Mouse (Mus musculus): ENCODE data around the gene Slc4a5. TPM values are rescaled to one million over a fixed set of nuclear protein-coding genes. Genes with fewer than 3 reads are reported as not detected.
A peak's percentile ranks its signal among the peaks of the same experiment; 100 is the strongest.

The Slc4a5 gene
- polyA plus RNA-seq, 1 experiment from 2014 or later, result 0.47 TPM

- Histone ChIP-seq H3K9ac (ENCODE audit: low read length) (no peak overlapping the region), H3K4me2 (ENCODE audit: low read depth, severe bottlenecking) (no peak overlapping the region), H3K4me3 (ENCODE audit: low read depth, low read length) (no peak overlapping the region), H3K36me3 (ENCODE audit: control insufficient read depth, insufficient read depth, low read length) (no peaks in the 10 kb centered on the region), H3K27ac (replicated peaks; ENCODE audit: low read depth, low read length) (no peak overlapping the region), H3K9me3 (ENCODE audit: control insufficient read depth, low read length) (no peaks in the 10 kb centered on the region), H3K4me1 (ENCODE audit: control insufficient read depth, insufficient read depth, low read length) (no peaks in the 10 kb centered on the region), H3K27me3 (ENCODE audit: control insufficient read depth, insufficient read depth, low read length) (no peaks in the 10 kb centered on the region)
- ATAC-seq (ENCODE audit: insufficient number of reproducible peaks, low FRiP score, low TSS enrichment, low read depth) (no peak), DNase-seq (ENCODE audit: low spot score) (no peak)
- WGBS, result 78% methylated on average over 2 of the region's 2 CpGs
Measured at GRCm38 (mm10) chr6:83208050-83208400, 11.6 kb upstream of the Slc4a5 start.

- WGBS, result 71% methylated on average over 2 of the region's 2 CpGs
- no peak overlapping the region for H3K27ac ChIP-seq (replicated peaks; ENCODE audit: low read depth, low read length)
- no peak overlapping the region for H3K9ac ChIP-seq (ENCODE audit: low read length)
- no peak overlapping the region for H3K4me2 ChIP-seq (ENCODE audit: low read depth, severe bottlenecking)
- no peak for DNase-seq (ENCODE audit: low spot score)
- H3K4me3 ChIP-seq (ENCODE audit: low read depth, low read length), result no peak overlapping the region
- no peaks in the 10 kb centered on the region for H3K4me1 ChIP-seq (ENCODE audit: control insufficient read depth, insufficient read depth, low read length)
- H3K36me3 ChIP-seq (ENCODE audit: control insufficient read depth, insufficient read depth, low read length), result no peaks in the 10 kb centered on the region
- ATAC-seq (ENCODE audit: insufficient number of reproducible peaks, low FRiP score, low TSS enrichment, low read depth), result no peak
- H3K27me3 ChIP-seq (ENCODE audit: control insufficient read depth, insufficient read depth, low read length), result no peaks in the 10 kb centered on the region
- H3K9me3 ChIP-seq (ENCODE audit: control insufficient read depth, low read length), result no peaks in the 10 kb centered on the region
Measured at GRCm38 (mm10) chr6:83210495-83210894, 9.1 kb upstream of the Slc4a5 start.

GRCm38 (mm10) chr6:83211526-83211925, 8.1 kb upstream of the Slc4a5 start:
- WGBS, result 34% methylated on average over 5 of the region's 5 CpGs
- H3K4me1 ChIP-seq (ENCODE audit: control insufficient read depth, insufficient read depth, low read length), result no peaks in the 10 kb centered on the region
- H3K9me3 ChIP-seq (ENCODE audit: control insufficient read depth, low read length), result no peaks in the 10 kb centered on the region
- no peak overlapping the region for H3K4me3 ChIP-seq (ENCODE audit: low read depth, low read length)
- DNase-seq (ENCODE audit: low spot score) (no peak), ATAC-seq (ENCODE audit: insufficient number of reproducible peaks, low FRiP score, low TSS enrichment, low read depth) (no peak)
- H3K36me3 ChIP-seq (ENCODE audit: control insufficient read depth, insufficient read depth, low read length), result no peaks in the 10 kb centered on the region
- H3K4me2 ChIP-seq (ENCODE audit: low read depth, severe bottlenecking), result no peak overlapping the region
- no peaks in the 10 kb centered on the region for H3K27me3 ChIP-seq (ENCODE audit: control insufficient read depth, insufficient read depth, low read length)
- no peak overlapping the region for H3K9ac ChIP-seq (ENCODE audit: low read length)
- H3K27ac ChIP-seq (replicated peaks; ENCODE audit: low read depth, low read length), result no peak overlapping the region

GRCm38 (mm10) chr6:83215002-83215666, 4.5 kb upstream of the Slc4a5 start:
- 11% methylated on average over 7 of the region's 7 CpGs for WGBS
- Histone ChIP-seq H3K4me1 (ENCODE audit: control insufficient read depth, insufficient read depth, low read length) (no peaks in the 10 kb centered on the region), H3K27me3 (ENCODE audit: control insufficient read depth, insufficient read depth, low read length) (no peaks in the 10 kb centered on the region), H3K4me3 (ENCODE audit: low read depth, low read length) (no peak overlapping the region), H3K4me2 (ENCODE audit: low read depth, severe bottlenecking) (no peak overlapping the region), H3K9me3 (ENCODE audit: control insufficient read depth, low read length) (no peaks in the 10 kb centered on the region), H3K36me3 (ENCODE audit: control insufficient read depth, insufficient read depth, low read length) (no peaks in the 10 kb centered on the region), H3K27ac (replicated peaks; ENCODE audit: low read depth, low read length) (no peak overlapping the region), H3K9ac (ENCODE audit: low read length) (no peak overlapping the region)
- DNase-seq (ENCODE audit: low spot score) (peak; percentile 90), ATAC-seq (ENCODE audit: insufficient number of reproducible peaks, low FRiP score, low TSS enrichment, low read depth) (peak; percentile 86)

DNA sequence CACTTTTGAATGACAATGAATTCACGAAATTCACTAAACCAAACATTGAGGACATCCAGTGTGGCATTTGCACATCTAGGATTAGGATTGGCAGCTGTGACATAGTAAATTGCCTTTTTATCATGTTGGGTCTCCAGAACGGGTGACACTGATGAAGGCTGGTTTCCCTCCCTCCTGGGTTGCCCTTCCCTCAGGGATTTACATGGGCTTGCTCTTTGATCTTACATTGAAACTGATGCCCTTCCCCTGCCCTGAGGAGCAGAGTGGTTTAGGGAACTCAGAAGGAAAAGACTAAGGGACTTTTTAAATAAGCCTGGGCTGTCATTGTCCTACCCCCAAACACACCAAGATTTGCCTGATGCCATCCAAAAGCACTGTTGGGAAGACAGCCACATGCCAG, 11.9 kb downstream of the Slc4a5 start:
- WGBS, result 37% methylated on average over 2 of the region's 2 CpGs
- H3K9me3 ChIP-seq (ENCODE audit: control insufficient read depth, low read length), result no peaks in the 10 kb centered on the region
- no peak overlapping the region for H3K4me3 ChIP-seq (ENCODE audit: low read depth, low read length)
- H3K4me1 ChIP-seq (ENCODE audit: control insufficient read depth, insufficient read depth, low read length), result peaks cover 8% of the 10 kb centered on the region
- ATAC-seq (ENCODE audit: insufficient number of reproducible peaks, low FRiP score, low TSS enrichment, low read depth), result no peak
- H3K27me3 ChIP-seq (ENCODE audit: control insufficient read depth, insufficient read depth, low read length), result no peaks in the 10 kb centered on the region
- no peak overlapping the region for H3K9ac ChIP-seq (ENCODE audit: low read length)
- no peak for DNase-seq (ENCODE audit: low spot score)
- H3K4me2 ChIP-seq (ENCODE audit: low read depth, severe bottlenecking), result no peak overlapping the region
- no peak overlapping the region for H3K27ac ChIP-seq (replicated peaks; ENCODE audit: low read depth, low read length)
- H3K36me3 ChIP-seq (ENCODE audit: control insufficient read depth, insufficient read depth, low read length), result no peaks in the 10 kb centered on the region

DNA sequence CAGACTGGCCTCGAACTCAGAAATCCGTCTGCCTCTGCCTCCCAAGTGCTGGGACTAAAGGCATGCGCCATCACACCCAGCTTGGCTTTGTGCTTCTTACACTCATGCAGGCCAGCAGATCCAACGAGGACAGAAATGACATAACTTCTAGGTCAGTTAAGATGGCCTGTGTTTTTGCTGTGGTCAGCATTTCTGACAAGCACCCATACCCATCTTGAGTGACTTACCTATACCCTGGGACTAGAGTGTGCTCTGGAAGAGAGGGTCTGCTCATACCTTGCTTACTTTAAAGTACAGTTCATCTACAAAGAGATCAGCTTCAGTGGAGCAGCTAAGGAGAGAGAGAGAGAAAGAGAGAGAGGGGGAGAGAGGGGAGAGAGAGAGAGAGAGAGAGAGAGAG, 13.7 kb downstream of the Slc4a5 start:
- H3K36me3 ChIP-seq (ENCODE audit: control insufficient read depth, insufficient read depth, low read length), result no peaks in the 10 kb centered on the region
- no peak overlapping the region for H3K4me3 ChIP-seq (ENCODE audit: low read depth, low read length)
- H3K9ac ChIP-seq (ENCODE audit: low read length), result no peak overlapping the region
- H3K4me2 ChIP-seq (ENCODE audit: low read depth, severe bottlenecking), result no peak overlapping the region
- 84% methylated on average over 4 of the region's 4 CpGs for WGBS
- no peaks in the 10 kb centered on the region for H3K27me3 ChIP-seq (ENCODE audit: control insufficient read depth, insufficient read depth, low read length)
- no peak for DNase-seq (ENCODE audit: low spot score)
- H3K9me3 ChIP-seq (ENCODE audit: control insufficient read depth, low read length), result no peaks in the 10 kb centered on the region
- ATAC-seq (ENCODE audit: insufficient number of reproducible peaks, low FRiP score, low TSS enrichment, low read depth), result no peak
- no peak overlapping the region for H3K27ac ChIP-seq (replicated peaks; ENCODE audit: low read depth, low read length)
- peaks cover 19% of the 10 kb centered on the region for H3K4me1 ChIP-seq (ENCODE audit: control insufficient read depth, insufficient read depth, low read length)

GRCm38 (mm10) chr6:83234280-83234741, 14.7 kb downstream of the Slc4a5 start:
- Histone ChIP-seq H3K4me1 (ENCODE audit: control insufficient read depth, insufficient read depth, low read length) (peaks cover 19% of the 10 kb centered on the region), H3K27ac (replicated peaks; ENCODE audit: low read depth, low read length) (no peak overlapping the region), H3K27me3 (ENCODE audit: control insufficient read depth, insufficient read depth, low read length) (0 out of 2 replicates have a peak, but pooled peaks cover 4% of the 10 kb centered on the region), H3K4me3 (ENCODE audit: low read depth, low read length) (0 out of 2 replicates have a peak overlapping the region, but pooled peaks have one; percentile 8), H3K36me3 (ENCODE audit: control insufficient read depth, insufficient read depth, low read length) (no peaks in the 10 kb centered on the region), H3K9me3 (ENCODE audit: control insufficient read depth, low read length) (no peaks in the 10 kb centered on the region), H3K9ac (ENCODE audit: low read length) (peak overlapping the region; percentile 3; the same call in 1 of the 2 replicates), H3K4me2 (ENCODE audit: low read depth, severe bottlenecking) (peak overlapping the region; percentile 30)
- no peak for ATAC-seq (ENCODE audit: insufficient number of reproducible peaks, low FRiP score, low TSS enrichment, low read depth)
- 2% methylated on average over 14 of the region's 14 CpGs for WGBS
- peak; percentile 39 for DNase-seq (ENCODE audit: low spot score)

DNA sequence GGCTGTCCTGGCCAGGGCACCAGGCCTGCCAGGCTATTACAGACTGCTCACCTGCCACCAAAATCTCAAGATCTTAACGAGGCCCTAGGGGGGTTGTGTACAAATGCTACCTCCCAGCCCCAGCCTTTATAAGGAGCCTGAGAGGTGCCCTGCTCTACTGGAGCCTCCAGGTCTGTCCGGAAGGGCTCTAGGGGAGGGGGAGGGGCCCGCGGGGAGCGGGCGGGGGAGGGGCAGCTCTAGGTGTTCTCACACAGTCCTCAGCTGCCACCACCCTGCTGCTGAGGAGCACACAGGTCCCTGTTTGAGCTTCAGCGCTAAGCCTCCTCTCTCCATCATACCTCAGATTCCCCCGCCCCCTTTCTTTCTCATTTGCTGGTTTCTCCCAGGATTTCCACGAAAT, 17.5 kb downstream of the Slc4a5 start:
- WGBS, result 3% methylated on average over 8 of the region's 9 CpGs
- DNase-seq (ENCODE audit: low spot score) (peak; percentile 46), ATAC-seq (ENCODE audit: insufficient number of reproducible peaks, low FRiP score, low TSS enrichment, low read depth) (peak; percentile 45; the same call in 1 of the 2 replicates)
- Histone ChIP-seq H3K9me3 (ENCODE audit: control insufficient read depth, low read length) (no peaks in the 10 kb centered on the region), H3K9ac (ENCODE audit: low read length) (no peak overlapping the region), H3K4me1 (ENCODE audit: control insufficient read depth, insufficient read depth, low read length) (peaks cover 26% of the 10 kb centered on the region), H3K36me3 (ENCODE audit: control insufficient read depth, insufficient read depth, low read length) (no peaks in the 10 kb centered on the region), H3K27ac (replicated peaks; ENCODE audit: low read depth, low read length) (no peak overlapping the region), H3K27me3 (ENCODE audit: control insufficient read depth, insufficient read depth, low read length) (0 out of 2 replicates have a peak, but pooled peaks cover 4% of the 10 kb centered on the region), H3K4me2 (ENCODE audit: low read depth, severe bottlenecking) (peak overlapping the region; percentile 43), H3K4me3 (ENCODE audit: low read depth, low read length) (0 out of 2 replicates have a peak overlapping the region, but pooled peaks have one; percentile 12)
